Mouse (Mus musculus) embryonic facial prominence, embryonic 15.5 days (tissue): ENCODE results near the gene Olfr578. TPM values are rescaled to one million over a fixed set of nuclear protein-coding genes. Genes with fewer than 3 reads are reported as not detected.

Experiments
- polyA plus RNA-seq: library from polyadenylated mRNA; unstranded; fragments of >200 nt; fragmentation: Nextera tagmentation; extraction: Ambion mirVana; gene quantifications from 2 replicates; pipeline ENCODE4 v1.2.1, GENCODE M21; 2015

The Olfr578 gene
- polyA plus RNA-seq, 1 experiment from 2014 or later = 0.87 TPM

Other genes starting within 250 kb of the Olfr578 start
- 0.08 TPM in 1 of 2 replicates, not detected in the other for gene Olfr560, start 230.0 kb downstream of the Olfr578 start, polyA plus RNA-seq
- gene Olfr78, start 229.9 kb downstream of the Olfr578 start, polyA plus RNA-seq = 0.18 and 0.35 TPM in 2 replicates
- 0.09 and 0.25 TPM in 2 replicates for gene Olfr561, start 218.1 kb downstream of the Olfr578 start, polyA plus RNA-seq
- not detected in 2 replicates for gene Olfr564, start 185.8 kb downstream of the Olfr578 start, polyA plus RNA-seq
- 0.18 and 0.51 TPM in 2 replicates for gene Olfr566, start 130.6 kb downstream of the Olfr578 start, polyA plus RNA-seq
- gene Olfr568, start 112.2 kb downstream of the Olfr578 start, polyA plus RNA-seq = 0.18 TPM in 1 of 2 replicates, not detected in the other
- 0.11 TPM in 1 of 2 replicates, not detected in the other for gene Olfr569, start 98.4 kb downstream of the Olfr578 start, polyA plus RNA-seq
- 0.38 and 0.67 TPM in 2 replicates for gene Olfr570, start 94.7 kb downstream of the Olfr578 start, polyA plus RNA-seq
- 0.08 and 0.09 TPM in 2 replicates for gene Olfr571, start 71.8 kb downstream of the Olfr578 start, polyA plus RNA-seq
- gene Olfr572, start 64.9 kb downstream of the Olfr578 start, polyA plus RNA-seq = not detected in 2 replicates
- gene Olfr573-ps1, start 46.7 kb downstream of the Olfr578 start, polyA plus RNA-seq = not detected in 2 replicates
- gene Olfr574, start 40.9 kb downstream of the Olfr578 start, polyA plus RNA-seq = not detected in 2 replicates
- not detected in 2 replicates for gene Olfr575, start 30.5 kb downstream of the Olfr578 start, polyA plus RNA-seq
- gene Olfr576, start 26.7 kb downstream of the Olfr578 start, polyA plus RNA-seq = not detected in 2 replicates
- 0.05 TPM in 1 of 2 replicates, not detected in the other for gene Olfr577, start 13.4 kb downstream of the Olfr578 start, polyA plus RNA-seq
- 0.05 and 0.11 TPM in 2 replicates for gene Olfr582, start 48.7 kb upstream of the Olfr578 start, polyA plus RNA-seq
- gene Olfr583, start 62.0 kb upstream of the Olfr578 start, polyA plus RNA-seq = not detected in 2 replicates
- 0.08 TPM in 1 of 2 replicates, not detected in the other for gene Olfr584, start 92.6 kb upstream of the Olfr578 start, polyA plus RNA-seq
- not detected in 2 replicates for gene Olfr585, start 108.4 kb upstream of the Olfr578 start, polyA plus RNA-seq
- gene Olfr586, start 136.3 kb upstream of the Olfr578 start, polyA plus RNA-seq = not detected in 2 replicates
- gene Olfr588-ps1, start 151.6 kb upstream of the Olfr578 start, polyA plus RNA-seq = not detected in 2 replicates
- gene Olfr589, start 167.0 kb upstream of the Olfr578 start, polyA plus RNA-seq = not detected in 2 replicates
- gene Olfr591, start 189.0 kb upstream of the Olfr578 start, polyA plus RNA-seq = 0.12 and 0.16 TPM in 2 replicates
- 0.12 TPM in 1 of 2 replicates, not detected in the other for gene Olfr592, start 195.5 kb upstream of the Olfr578 start, polyA plus RNA-seq
- gene Olfr593, start 222.5 kb upstream of the Olfr578 start, polyA plus RNA-seq = not detected in 2 replicates
- 0.15 and 0.24 TPM in 2 replicates for gene Olfr594, start 227.7 kb upstream of the Olfr578 start, polyA plus RNA-seq